Mouse (Mus musculus) subcutaneous adipose tissue, adult 2 months (tissue): ENCODE results near the gene Gm11939. TPM values are rescaled to one million over a fixed set of nuclear protein-coding genes. Genes with fewer than 3 reads are reported as not detected.

ENCODE experiments used
- polyA plus RNA-seq: library from polyadenylated mRNA; depleted of rRNA; stranded (reverse); fragments of >200 nt; gene quantifications from 2 replicates; pipeline ENCODE4 v1.2.3, GENCODE M21; 2012; ENCODE audit warnings: low replicate concordance; rRNA removed

Gm11939 gene
- polyA plus RNA-seq: not detected in 2 replicates

GRCm38 (mm10) chr11:99559366-99559765, at the start of gene Gm11939:
Gm11939 (minus strand) TSS chr11:99559466.

GRCm38 (mm10) chr11:99603208-99603607, 43.9 kb upstream of the Gm11939 start, which contains the start of gene Gm11938:
Gm11938 (minus strand) TSS chr11:99603308.

GRCm38 (mm10) chr11:99597742-99598141, 38.5 kb upstream of the Gm11939 start, which contains the start of gene Krtap9-3:
Krtap9-3 (minus strand) TSS chr11:99598105.

GRCm38 (mm10) chr11:99590981-99591380, 31.7 kb upstream of the Gm11939 start, which contains the start of gene Krtap1-3:
Krtap1-3 (minus strand) TSS chr11:99591339.

GRCm38 (mm10) chr11:99583245-99583704, 24.0 kb upstream of the Gm11939 start, which contains the start of gene Krtap1-4:
Krtap1-4 (minus strand) TSS chr11:99583654.

GRCm38 (mm10) chr11:99580636-99581035, 21.4 kb upstream of the Gm11939 start, which contains the start of gene Krtap1-5:
Krtap1-5 (minus strand) TSS chr11:99581016.

GRCm38 (mm10) chr11:99566530-99566929, 7.3 kb upstream of the Gm11939 start, which contains the start of gene Krtap3-1:
Krtap3-1 (minus strand) TSS chr11:99566630.

GRCm38 (mm10) chr11:99556753-99557152, 2.5 kb downstream of the Gm11939 start, which contains the start of gene Krtap3-2:
Krtap3-2 (minus strand) TSS chr11:99556853.

GRCm38 (mm10) chr11:99550765-99551164, 8.5 kb downstream of the Gm11939 start, which contains the start of gene Krtap3-3:
Krtap3-3 (minus strand) TSS chr11:99550865.

GRCm38 (mm10) chr11:99521288-99521860, 37.9 kb downstream of the Gm11939 start, which contains the start of gene Krt39:
Krt39 (minus strand) TSS chr11:99521338.

Other genes with a start within 250 kb of the Gm11939 start
- gene Krt25, start 236.5 kb downstream of the Gm11939 start, polyA plus RNA-seq: 0.45 TPM in 1 of 2 replicates, not detected in the other
- not detected in 2 replicates for gene Krt26, start 221.5 kb downstream of the Gm11939 start, polyA plus RNA-seq
- not detected in 2 replicates for gene Krt27, start 208.4 kb downstream of the Gm11939 start, polyA plus RNA-seq
- gene Krt28, start 184.6 kb downstream of the Gm11939 start, polyA plus RNA-seq: 0.09 and 0.12 TPM in 2 replicates
- gene Krt10, start 170.1 kb downstream of the Gm11939 start, polyA plus RNA-seq: 0.95 and 1.5 TPM in 2 replicates
- 0.48 TPM in 1 of 2 replicates, not detected in the other for gene Krt12, start 137.2 kb downstream of the Gm11939 start, polyA plus RNA-seq
- 0.21 and 0.69 TPM in 2 replicates for gene Krt20, start 121.3 kb downstream of the Gm11939 start, polyA plus RNA-seq
- gene Krt23, start 66.3 kb downstream of the Gm11939 start, polyA plus RNA-seq: 7.2 TPM in 1 of 2 replicates, not detected in the other
- gene Krt39, start 38.1 kb downstream of the Gm11939 start, polyA plus RNA-seq: 0.33 TPM in 1 of 2 replicates, not detected in the other
- not detected in 2 replicates for gene Krt40, start 16.3 kb downstream of the Gm11939 start, polyA plus RNA-seq
- not detected in 2 replicates for gene Krtap3-3, start 8.6 kb downstream of the Gm11939 start, polyA plus RNA-seq
- not detected in 2 replicates for gene Krtap3-2, start 2.6 kb downstream of the Gm11939 start, polyA plus RNA-seq
- not detected in 2 replicates for gene Krtap3-1, start 7.2 kb upstream of the Gm11939 start, polyA plus RNA-seq
- not detected in 2 replicates for gene Krtap1-5, start 21.6 kb upstream of the Gm11939 start, polyA plus RNA-seq
- not detected in 2 replicates for gene Krtap1-4, start 24.2 kb upstream of the Gm11939 start, polyA plus RNA-seq
- not detected in 2 replicates for gene Krtap1-3, start 31.9 kb upstream of the Gm11939 start, polyA plus RNA-seq
- not detected in 2 replicates for gene Krtap9-3, start 38.6 kb upstream of the Gm11939 start, polyA plus RNA-seq
- gene Gm11938, start 43.8 kb upstream of the Gm11939 start, polyA plus RNA-seq: not detected in 2 replicates
- gene Gm11937, start 50.7 kb upstream of the Gm11939 start, polyA plus RNA-seq: not detected in 2 replicates
- not detected in 2 replicates for gene Krtap2-4, start 55.4 kb upstream of the Gm11939 start, polyA plus RNA-seq
- not detected in 2 replicates for gene Gm11562, start 61.0 kb upstream of the Gm11939 start, polyA plus RNA-seq
- not detected in 2 replicates for gene Krtap4-1, start 68.8 kb upstream of the Gm11939 start, polyA plus RNA-seq
- gene Krtap4-2, start 75.6 kb upstream of the Gm11939 start, polyA plus RNA-seq: not detected in 2 replicates
- gene Krtap4-7, start 84.6 kb upstream of the Gm11939 start, polyA plus RNA-seq: not detected in 2 replicates
- not detected in 2 replicates for gene Gm11555, start 90.8 kb upstream of the Gm11939 start, polyA plus RNA-seq
- not detected in 2 replicates for gene Gm11563, start 99.5 kb upstream of the Gm11939 start, polyA plus RNA-seq
- not detected in 2 replicates for gene Krtap4-6, start 106.5 kb upstream of the Gm11939 start, polyA plus RNA-seq
- not detected in 2 replicates for gene Gm14190, start 131.3 kb upstream of the Gm11939 start, polyA plus RNA-seq
- gene Gm14180, start 174.8 kb upstream of the Gm11939 start, polyA plus RNA-seq: not detected in 2 replicates
- gene Gm11595, start 213.4 kb upstream of the Gm11939 start, polyA plus RNA-seq: not detected in 2 replicates
- gene Krtap4-8, start 221.2 kb upstream of the Gm11939 start, polyA plus RNA-seq: not detected in 2 replicates
- not detected in 2 replicates for gene Krtap4-9, start 225.7 kb upstream of the Gm11939 start, polyA plus RNA-seq
- gene Gm11596, start 234.0 kb upstream of the Gm11939 start, polyA plus RNA-seq: not detected in 2 replicates
- gene Gm11569, start 239.5 kb upstream of the Gm11939 start, polyA plus RNA-seq: not detected in 2 replicates
- not detected in 2 replicates for gene Gm11554, start 245.0 kb upstream of the Gm11939 start, polyA plus RNA-seq